Mouse (Mus musculus): ENCODE measurements around the gene Eps15l1. TPM values are rescaled to one million over a fixed set of nuclear protein-coding genes. Genes with fewer than 3 reads are reported as not detected.
A peak's percentile ranks its signal among the peaks of the same experiment; 100 is the strongest.

The Eps15l1 gene
- polyA plus RNA-seq, 2 experiments, result 16.9 to 21.1 TPM

DNA sequence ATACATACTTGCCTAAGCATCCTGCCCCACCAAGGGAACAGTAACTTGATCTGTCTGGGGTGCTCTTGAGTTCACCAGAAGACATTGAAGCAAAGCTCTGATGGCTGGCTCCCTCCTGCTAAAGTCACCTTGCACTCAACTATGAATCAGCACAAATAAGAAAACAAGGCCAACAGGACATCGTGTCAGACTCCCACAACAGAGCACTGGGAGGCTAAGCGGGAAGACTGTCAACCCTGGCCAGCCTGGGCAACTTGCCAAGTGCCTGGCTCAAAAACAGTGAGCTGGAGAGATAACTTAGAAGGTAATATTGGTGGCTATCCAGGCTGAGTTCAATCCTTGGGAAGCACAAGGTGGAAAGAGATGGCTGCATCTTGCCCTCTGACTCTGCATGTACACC lies 13.7 kb upstream of the Eps15l1 start:
- 31% methylated on average over 2 of the region's 2 CpGs for WGBS (ENCODE audit: insufficient replicate concordance)
- TF ChIP-seq CTCF (IDR thresholded peaks at IDR 0.05; ENCODE audit: low read depth), result no peak
- TF ChIP-seq EP300 (IDR thresholded peaks at IDR 0.05; ENCODE audit: low read depth), result no peak
- no peaks in the 10 kb centered on the region for H3K4me1 ChIP-seq (replicated peaks; ENCODE audit: control insufficient read depth in 2 of 2, insufficient read depth in 2 of 2, low read length in 1 of 2)
- no peak for DNase-seq (ENCODE audit: low read depth in 3 of 3, low spot score in 3 of 3)
- H3K4me3 ChIP-seq (ENCODE audit: insufficient read depth in 1 of 2, low read depth in 2 of 2, low read length in 2 of 2), result no peak overlapping the region
- no peak for ATAC-seq (ENCODE audit: insufficient read depth)
- H3K36me3 ChIP-seq (replicated peaks; ENCODE audit: control insufficient read depth, insufficient read depth, low read depth), result no peaks in the 10 kb centered on the region
- no peaks in the 10 kb centered on the region for H3K9me3 ChIP-seq (ENCODE audit: control insufficient read depth, low read length)
- no peak overlapping the region for H3K9ac ChIP-seq (replicated peaks)
- no peak overlapping the region for H3K27ac ChIP-seq
- H3K4me2 ChIP-seq (ENCODE audit: low read depth), result no peak overlapping the region
- no peaks in the 10 kb centered on the region for H3K27me3 ChIP-seq (ENCODE audit: control insufficient read depth, insufficient read depth, low read length)

DNA sequence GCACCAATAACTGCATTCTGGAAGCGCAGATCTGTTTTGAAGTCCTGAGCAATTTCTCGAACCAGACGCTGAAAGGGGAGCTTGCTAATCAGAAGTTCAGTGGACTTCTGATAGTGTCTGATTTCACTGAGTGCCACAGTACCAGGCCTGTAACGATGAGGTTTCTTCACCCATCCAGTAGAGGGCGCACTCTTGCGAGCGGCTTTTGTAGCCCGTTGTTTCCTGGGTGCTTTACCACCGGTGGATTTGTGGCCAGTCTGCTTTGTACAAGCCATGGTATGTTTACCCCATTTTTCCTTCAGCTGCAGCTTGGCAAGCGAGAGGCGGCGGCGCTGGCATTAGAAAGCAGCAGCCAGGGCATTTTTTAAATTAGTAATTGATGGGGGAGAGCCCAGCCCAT lies 8.4 kb upstream of the Eps15l1 start:
- no peak overlapping the region for H3K9ac ChIP-seq (replicated peaks)
- no peak for DNase-seq (ENCODE audit: low read depth in 3 of 3, low spot score in 3 of 3)
- WGBS (ENCODE audit: insufficient replicate concordance), result 36% methylated on average over 13 of the region's 13 CpGs

DNA sequence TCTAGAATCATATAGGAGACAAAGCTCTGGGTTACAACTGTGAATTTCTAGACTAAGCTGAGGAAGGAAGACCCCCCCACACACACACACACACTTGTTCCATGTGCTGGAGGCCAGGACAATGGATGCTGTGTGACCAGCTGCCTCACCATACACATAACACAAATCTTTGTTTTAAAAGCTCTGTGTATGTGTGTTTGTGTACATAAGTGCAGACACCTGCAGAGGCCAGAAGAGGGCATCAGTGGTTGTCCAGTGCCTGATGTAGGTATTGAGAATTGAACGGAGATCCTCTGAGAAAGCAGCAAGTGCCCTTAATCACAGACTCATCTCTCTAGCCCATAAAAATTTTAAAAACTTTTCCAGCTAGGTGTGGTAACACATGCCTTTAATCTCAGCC lies 1.7 kb upstream of the Eps15l1 start:
- no peak overlapping the region for H3K9ac ChIP-seq (replicated peaks)
- TF ChIP-seq EP300 (IDR thresholded peaks at IDR 0.05; ENCODE audit: low read depth) (no peak), CTCF (IDR thresholded peaks at IDR 0.05; ENCODE audit: low read depth) (peak; percentile 63)
- H3K27ac ChIP-seq, result no peak overlapping the region
- peaks cover 14 to 25% of the 10 kb centered on the region in 2 experiments for H3K4me1 ChIP-seq (replicated peaks; ENCODE audit: control insufficient read depth in 2 of 2, insufficient read depth in 2 of 2, low read length in 1 of 2)
- no peak overlapping the region for H3K4me3 ChIP-seq (ENCODE audit: insufficient read depth in 1 of 2, low read depth in 2 of 2, low read length in 2 of 2)
- no peak for ATAC-seq (ENCODE audit: insufficient read depth)
- H3K36me3 ChIP-seq (replicated peaks; ENCODE audit: control insufficient read depth, insufficient read depth, low read depth), result no peaks in the 10 kb centered on the region
- H3K27me3 ChIP-seq (ENCODE audit: control insufficient read depth, insufficient read depth, low read length), result no peaks in the 10 kb centered on the region
- H3K9me3 ChIP-seq (ENCODE audit: control insufficient read depth, low read length), result no peaks in the 10 kb centered on the region
- 67% methylated on average over 1 of the region's 1 CpGs for WGBS (ENCODE audit: insufficient replicate concordance)
- H3K4me2 ChIP-seq (ENCODE audit: low read depth), result no peak overlapping the region
- DNase-seq (ENCODE audit: low read depth in 3 of 3, low spot score in 3 of 3), result no peak

More for the DNA sequence above, 8.4 kb upstream of the Eps15l1 start:
- no peak overlapping the region for H3K27ac ChIP-seq
- no peaks in the 10 kb centered on the region for H3K36me3 ChIP-seq (replicated peaks; ENCODE audit: control insufficient read depth, insufficient read depth, low read depth)
- TF ChIP-seq CTCF (IDR thresholded peaks at IDR 0.05; ENCODE audit: low read depth), result peak; percentile 93
- no peak for TF ChIP-seq EP300 (IDR thresholded peaks at IDR 0.05; ENCODE audit: low read depth)
- no peaks in the 10 kb centered on the region for H3K9me3 ChIP-seq (ENCODE audit: control insufficient read depth, low read length)
- no peaks in the 10 kb centered on the region for H3K27me3 ChIP-seq (ENCODE audit: control insufficient read depth, insufficient read depth, low read length)
- no peaks in the 10 kb centered on the region for H3K4me1 ChIP-seq (replicated peaks; ENCODE audit: control insufficient read depth in 2 of 2, insufficient read depth in 2 of 2, low read length in 1 of 2)
- no peak overlapping the region for H3K4me3 ChIP-seq (ENCODE audit: insufficient read depth in 1 of 2, low read depth in 2 of 2, low read length in 2 of 2)
- no peak overlapping the region for H3K4me2 ChIP-seq (ENCODE audit: low read depth)
- ATAC-seq (ENCODE audit: insufficient read depth), result no peak

DNA sequence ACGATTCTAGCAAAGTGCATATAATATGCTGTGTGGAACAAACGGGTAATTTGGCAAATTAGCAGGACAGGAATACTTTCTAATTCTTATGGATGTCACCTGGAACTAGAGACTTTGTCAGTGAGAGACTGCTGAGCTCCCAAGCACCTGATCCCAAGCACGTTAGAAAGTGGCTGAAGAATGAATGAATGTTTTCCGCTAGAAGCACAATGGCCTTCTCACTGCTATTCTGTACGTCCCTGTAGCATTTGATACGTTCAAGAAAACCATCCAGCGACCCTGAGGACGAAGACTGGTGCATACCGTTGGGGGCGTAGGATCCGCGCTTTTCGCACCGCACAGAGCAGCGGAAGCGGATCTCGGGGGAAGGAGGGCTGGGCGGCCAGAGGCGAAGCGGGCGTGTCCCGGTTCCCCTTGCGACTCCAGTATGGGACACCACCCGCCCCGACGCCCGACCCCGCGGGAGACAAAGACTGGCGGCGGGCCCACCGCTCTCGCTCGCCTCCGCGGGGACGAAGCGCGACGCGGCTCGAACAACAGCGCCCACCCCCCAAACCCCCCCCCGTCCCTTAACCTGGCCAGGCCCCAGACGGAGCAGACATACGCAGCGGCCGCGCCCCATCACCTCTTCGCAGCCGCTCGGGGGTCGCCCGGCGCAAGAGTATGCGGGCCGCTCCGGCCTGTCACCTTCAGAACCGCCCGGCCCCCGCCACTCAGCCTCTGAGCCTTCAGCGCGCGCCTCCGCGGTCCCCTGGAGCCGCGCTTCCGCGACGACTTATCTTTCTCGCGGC lies 494 bp downstream of the Eps15l1 start:
- H3K4me1 ChIP-seq (replicated peaks; ENCODE audit: control insufficient read depth in 2 of 2, insufficient read depth in 2 of 2, low read length in 1 of 2), result peaks cover 29 to 47% of the 10 kb centered on the region in 2 experiments
- H3K9ac ChIP-seq (replicated peaks), result peak overlapping the region; percentile 63

DNA sequence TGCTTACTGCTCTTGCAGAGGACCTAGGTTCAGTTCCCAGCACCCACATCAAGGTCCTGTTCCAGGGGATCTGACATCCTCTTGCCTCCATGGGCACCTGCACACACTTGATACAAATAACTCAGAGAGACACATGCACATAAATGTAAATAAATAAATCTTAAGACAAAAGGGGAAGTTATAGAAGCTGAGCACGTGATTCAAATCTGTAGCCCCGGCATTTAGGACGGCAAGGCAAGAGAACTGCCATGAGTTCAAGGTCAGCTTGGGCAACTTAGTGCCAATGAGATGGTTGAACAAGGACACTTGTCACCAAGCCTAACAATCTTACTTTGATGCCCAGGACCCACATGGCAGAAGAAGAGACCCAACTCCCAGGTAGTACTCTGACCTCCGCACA lies 3.2 kb downstream of the Eps15l1 start:
- Histone ChIP-seq H3K4me1 (replicated peaks; ENCODE audit: control insufficient read depth in 2 of 2, insufficient read depth in 2 of 2, low read length in 1 of 2) (peaks cover 54 to 73% of the 10 kb centered on the region in 2 experiments), H3K36me3 (replicated peaks; ENCODE audit: control insufficient read depth, insufficient read depth, low read depth) (no peaks in the 10 kb centered on the region), H3K4me3 (ENCODE audit: insufficient read depth in 1 of 2, low read depth in 2 of 2, low read length in 2 of 2) (no peak overlapping the region), H3K9ac (replicated peaks) (no peak overlapping the region), H3K27me3 (ENCODE audit: control insufficient read depth, insufficient read depth, low read length) (no peaks in the 10 kb centered on the region), H3K27ac (no peak overlapping the region), H3K9me3 (ENCODE audit: control insufficient read depth, low read length) (no peaks in the 10 kb centered on the region), H3K4me2 (ENCODE audit: low read depth) (no peak overlapping the region)
- 80% methylated on average over 4 of the region's 4 CpGs for WGBS (ENCODE audit: insufficient replicate concordance)
- TF ChIP-seq EP300 (IDR thresholded peaks at IDR 0.05; ENCODE audit: low read depth) (no peak), CTCF (IDR thresholded peaks at IDR 0.05; ENCODE audit: low read depth) (no peak)
- DNase-seq (ENCODE audit: low read depth in 3 of 3, low spot score in 3 of 3) (no peak), ATAC-seq (ENCODE audit: insufficient read depth) (no peak)

More for the DNA sequence above, 494 bp downstream of the Eps15l1 start:
- ATAC-seq (ENCODE audit: insufficient read depth) (peak; percentile 50), DNase-seq (ENCODE audit: low read depth in 3 of 3, low spot score in 3 of 3) (no peak)
- H3K36me3 ChIP-seq (replicated peaks; ENCODE audit: control insufficient read depth, insufficient read depth, low read depth), result no peaks in the 10 kb centered on the region
- H3K4me3 ChIP-seq (ENCODE audit: insufficient read depth in 1 of 2, low read depth in 2 of 2, low read length in 2 of 2), result peak overlapping the region; percentile 62 to 81
- H3K9me3 ChIP-seq (ENCODE audit: control insufficient read depth, low read length), result no peaks in the 10 kb centered on the region
- no peaks in the 10 kb centered on the region for H3K27me3 ChIP-seq (ENCODE audit: control insufficient read depth, insufficient read depth, low read length)
- peak overlapping the region; percentile 65 for H3K27ac ChIP-seq
- TF ChIP-seq EP300 (IDR thresholded peaks at IDR 0.05; ENCODE audit: low read depth) (no peak), CTCF (IDR thresholded peaks at IDR 0.05; ENCODE audit: low read depth) (no peak)
- under 1% methylated on average over 73 of the region's 73 CpGs for WGBS (ENCODE audit: insufficient replicate concordance)
- H3K4me2 ChIP-seq (ENCODE audit: low read depth), result peak overlapping the region; percentile 89

All from liver, embryonic 14.5 days (tissue).